Mouse (Mus musculus): ENCODE data around the gene Zbtb4. TPM values are rescaled to one million over a fixed set of nuclear protein-coding genes. Genes with fewer than 3 reads are reported as not detected.
A peak's percentile ranks its signal among the peaks of the same experiment; 100 is the strongest.

Zbtb4 gene
- polyA plus RNA-seq, 1 experiment from 2014 or later, result 17.8 TPM

- Histone ChIP-seq H3K4me3 (ENCODE audit: inconsistent target) (no peak overlapping the region), H3K79me2 (ENCODE audit: inconsistent target) (no peaks in the 10 kb centered on the region), H3K36me3 (ENCODE audit: inconsistent target) (peaks cover 14% of the 10 kb centered on the region; the same call in 1 of the 2 replicates), H3K27ac (no peak overlapping the region)
- WGBS (ENCODE audit: missing documents), result 77% methylated on average over 23 of the region's 26 CpGs
These were observed 12.0 kb downstream of the Zbtb4 start for GRCm38 (mm10) chr11:69777504-69778257.

- Histone ChIP-seq H3K79me2 (ENCODE audit: inconsistent target) (no peaks in the 10 kb centered on the region), H3K36me3 (ENCODE audit: inconsistent target) (peaks cover 14% of the 10 kb centered on the region; the same call in 1 of the 2 replicates), H3K4me3 (ENCODE audit: inconsistent target) (no peak overlapping the region), H3K27ac (no peak overlapping the region)
- WGBS (ENCODE audit: missing documents), result 84% methylated on average over 23 of the region's 23 CpGs
These were observed 12.7 kb downstream of the Zbtb4 start for GRCm38 (mm10) chr11:69778258-69778982.

- no peak overlapping the region for H3K27ac ChIP-seq
- H3K79me2 ChIP-seq (ENCODE audit: inconsistent target), result no peaks in the 10 kb centered on the region
- peaks cover 14% of the 10 kb centered on the region; the same call in 1 of the 2 replicates for H3K36me3 ChIP-seq (ENCODE audit: inconsistent target)
- 90% methylated on average over 7 of the region's 7 CpGs for WGBS (ENCODE audit: missing documents)
- no peak overlapping the region for H3K4me3 ChIP-seq (ENCODE audit: inconsistent target)
These were observed 13.3 kb downstream of the Zbtb4 start for GRCm38 (mm10) chr11:69778985-69779384.

GRCm38 (mm10) chr11:69781828-69782227 is 16.1 kb downstream of the Zbtb4 start:
- Histone ChIP-seq H3K36me3 (ENCODE audit: inconsistent target) (0 out of 2 replicates have a peak, but pooled peaks cover 2% of the 10 kb centered on the region), H3K27ac (no peak overlapping the region), H3K79me2 (ENCODE audit: inconsistent target) (no peaks in the 10 kb centered on the region), H3K4me3 (ENCODE audit: inconsistent target) (no peak overlapping the region)
- WGBS (ENCODE audit: missing documents), result 85% methylated on average over 4 of the region's 4 CpGs

- H3K27ac ChIP-seq, result no peak overlapping the region
These were observed 19.1 kb downstream of the Zbtb4 start for GRCm38 (mm10) chr11:69784793-69785272.

GRCm38 (mm10) chr11:69787306-69787705 is 21.6 kb downstream of the Zbtb4 start:
- 85% methylated on average over 5 of the region's 5 CpGs for WGBS (ENCODE audit: missing documents)

More at GRCm38 (mm10) chr11:69784793-69785272, 19.1 kb downstream of the Zbtb4 start:
- Histone ChIP-seq H3K4me3 (ENCODE audit: inconsistent target) (no peak overlapping the region), H3K79me2 (ENCODE audit: inconsistent target) (no peaks in the 10 kb centered on the region), H3K36me3 (ENCODE audit: inconsistent target) (no peaks in the 10 kb centered on the region)
- 44% methylated on average over 14 of the region's 15 CpGs for WGBS (ENCODE audit: missing documents)

GRCm38 (mm10) chr11:69789431-69789830 is 23.7 kb downstream of the Zbtb4 start:
- WGBS (ENCODE audit: missing documents), result 93% methylated on average over 5 of the region's 5 CpGs
- H3K79me2 ChIP-seq (ENCODE audit: inconsistent target), result no peaks in the 10 kb centered on the region
- H3K4me3 ChIP-seq (ENCODE audit: inconsistent target), result no peak overlapping the region
- H3K36me3 ChIP-seq (ENCODE audit: inconsistent target), result no peaks in the 10 kb centered on the region
- no peak overlapping the region for H3K27ac ChIP-seq

More at GRCm38 (mm10) chr11:69787306-69787705, 21.6 kb downstream of the Zbtb4 start:
- Histone ChIP-seq H3K36me3 (ENCODE audit: inconsistent target) (no peaks in the 10 kb centered on the region), H3K79me2 (ENCODE audit: inconsistent target) (no peaks in the 10 kb centered on the region), H3K27ac (no peak overlapping the region), H3K4me3 (ENCODE audit: inconsistent target) (no peak overlapping the region)

- Histone ChIP-seq H3K36me3 (ENCODE audit: inconsistent target) (no peaks in the 10 kb centered on the region), H3K79me2 (ENCODE audit: inconsistent target) (no peaks in the 10 kb centered on the region), H3K4me3 (ENCODE audit: inconsistent target) (no peak overlapping the region), H3K27ac (no peak overlapping the region)
- WGBS (ENCODE audit: missing documents), result 90% methylated on average over 5 of the region's 5 CpGs
These were observed 25.7 kb downstream of the Zbtb4 start for GRCm38 (mm10) chr11:69791420-69791819.

- Histone ChIP-seq H3K36me3 (ENCODE audit: inconsistent target) (no peaks in the 10 kb centered on the region), H3K27ac (no peak overlapping the region), H3K4me3 (ENCODE audit: inconsistent target) (no peak overlapping the region), H3K79me2 (ENCODE audit: inconsistent target) (no peaks in the 10 kb centered on the region)
- WGBS (ENCODE audit: missing documents), result 78% methylated on average over 5 of the region's 5 CpGs
These were observed 27.7 kb downstream of the Zbtb4 start for GRCm38 (mm10) chr11:69793429-69793828.

- H3K79me2 ChIP-seq (ENCODE audit: inconsistent target), result no peaks in the 10 kb centered on the region
- 2% methylated on average over 52 of the region's 52 CpGs for WGBS (ENCODE audit: missing documents)
- no peaks in the 10 kb centered on the region for H3K36me3 ChIP-seq (ENCODE audit: inconsistent target)
- H3K27ac ChIP-seq, result no peak within 1 kb of the TSS
- H3K4me3 ChIP-seq (ENCODE audit: inconsistent target), result peak within 1 kb of the TSS; percentile 29; the same call in 1 of the 2 replicates
These were observed 29.7 kb downstream of the Zbtb4 start, which contains the start of gene Chrnb1 for GRCm38 (mm10) chr11:69795168-69795982. TSS of gene Chrnb1 (minus strand) at chr11:69795943.

- Histone ChIP-seq H3K79me2 (ENCODE audit: inconsistent target) (no peaks in the 10 kb centered on the region), H3K27ac (no peak overlapping the region), H3K4me3 (ENCODE audit: inconsistent target) (no peak overlapping the region), H3K36me3 (ENCODE audit: inconsistent target) (no peaks in the 10 kb centered on the region)
- WGBS (ENCODE audit: missing documents), result 15% methylated on average over 12 of the region's 13 CpGs
These were observed 30.3 kb downstream of the Zbtb4 start for GRCm38 (mm10) chr11:69795983-69796435.

GRCm38 (mm10) chr11:69797924-69798323 is 32.2 kb downstream of the Zbtb4 start:
- Histone ChIP-seq H3K27ac (no peak overlapping the region), H3K79me2 (ENCODE audit: inconsistent target) (no peaks in the 10 kb centered on the region), H3K4me3 (ENCODE audit: inconsistent target) (no peak overlapping the region), H3K36me3 (ENCODE audit: inconsistent target) (no peaks in the 10 kb centered on the region)
- WGBS (ENCODE audit: missing documents), result 75% methylated on average over 7 of the region's 7 CpGs

GRCm38 (mm10) chr11:69799394-69800137 is 33.9 kb downstream of the Zbtb4 start:
- 47% methylated on average over 10 of the region's 12 CpGs for WGBS (ENCODE audit: missing documents)
- no peak overlapping the region for H3K4me3 ChIP-seq (ENCODE audit: inconsistent target)
- H3K27ac ChIP-seq, result no peak overlapping the region
- H3K36me3 ChIP-seq (ENCODE audit: inconsistent target), result no peaks in the 10 kb centered on the region
- H3K79me2 ChIP-seq (ENCODE audit: inconsistent target), result no peaks in the 10 kb centered on the region

GRCm38 (mm10) chr11:69800138-69800391 is 34.4 kb downstream of the Zbtb4 start:
- Histone ChIP-seq H3K79me2 (ENCODE audit: inconsistent target) (no peaks in the 10 kb centered on the region), H3K4me3 (ENCODE audit: inconsistent target) (no peak overlapping the region; the same call in 1 of the 2 replicates), H3K36me3 (ENCODE audit: inconsistent target) (no peaks in the 10 kb centered on the region), H3K27ac (no peak overlapping the region)
- WGBS (ENCODE audit: missing documents), result 6% methylated on average over 11 of the region's 11 CpGs

Measured in macrophage (primary cell).